Mouse (Mus musculus): ENCODE results near the gene Tppp. TPM values are rescaled to one million over a fixed set of nuclear protein-coding genes. Genes with fewer than 3 reads are reported as not detected.
"Not testable (repeated sequence)": the region's sequence is repeated elsewhere in the genome, so short reads cannot be mapped to it uniquely, and the experiment has no call there.

Gene Tppp
- polyA plus RNA-seq, 1 experiment from 2014 or later: 0.40 TPM

DNA sequence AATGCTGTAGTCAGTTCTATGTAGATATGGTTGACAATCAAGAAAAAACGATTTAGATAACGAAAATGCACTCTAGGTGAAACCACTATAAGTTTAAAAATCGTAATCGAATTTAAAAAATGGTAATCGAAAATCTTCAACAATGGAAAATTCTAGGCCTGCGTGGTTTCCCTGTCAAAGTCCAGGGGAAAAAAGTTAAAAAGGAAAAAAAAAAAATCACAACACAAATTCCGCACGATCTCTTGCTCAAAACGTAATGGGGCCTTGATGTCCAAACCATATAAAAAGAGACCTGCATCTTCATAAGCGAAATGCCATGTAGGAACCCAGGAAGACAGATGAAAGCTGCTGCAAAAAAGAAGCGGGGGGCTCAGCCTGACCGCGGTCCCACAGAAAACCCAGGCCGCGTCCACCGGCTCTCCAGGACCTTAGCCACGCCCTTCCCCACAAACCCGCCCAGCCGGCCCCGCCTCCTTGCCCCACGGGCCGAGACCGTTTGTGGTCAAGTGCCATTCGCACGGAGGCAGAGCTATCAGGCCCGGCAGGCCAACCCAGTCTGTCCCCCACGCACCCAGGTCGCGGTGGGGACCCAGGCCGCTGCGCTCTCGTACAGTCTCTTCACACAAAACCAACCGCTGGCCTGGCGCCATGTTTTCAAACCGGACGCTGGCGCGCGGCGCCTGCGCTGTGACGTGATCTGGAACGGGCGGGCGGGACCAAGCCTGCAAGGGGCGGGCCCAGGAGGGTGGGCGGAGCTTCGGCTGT, 52.6 kb downstream of the Tppp start, which contains the start of gene Cep72:
Gene Cep72, minus strand, starts transcription at position 687 of the 765 bp plus-strand sequence.
- peak within 1 kb of the TSS; percentile 66 for H3K4me2 ChIP-seq
- ATAC-seq (ENCODE audit: insufficient read depth): peak; percentile 89
- 2% methylated on average over 48 of the region's 48 CpGs for WGBS (ENCODE audit: insufficient replicate concordance)

DNA sequence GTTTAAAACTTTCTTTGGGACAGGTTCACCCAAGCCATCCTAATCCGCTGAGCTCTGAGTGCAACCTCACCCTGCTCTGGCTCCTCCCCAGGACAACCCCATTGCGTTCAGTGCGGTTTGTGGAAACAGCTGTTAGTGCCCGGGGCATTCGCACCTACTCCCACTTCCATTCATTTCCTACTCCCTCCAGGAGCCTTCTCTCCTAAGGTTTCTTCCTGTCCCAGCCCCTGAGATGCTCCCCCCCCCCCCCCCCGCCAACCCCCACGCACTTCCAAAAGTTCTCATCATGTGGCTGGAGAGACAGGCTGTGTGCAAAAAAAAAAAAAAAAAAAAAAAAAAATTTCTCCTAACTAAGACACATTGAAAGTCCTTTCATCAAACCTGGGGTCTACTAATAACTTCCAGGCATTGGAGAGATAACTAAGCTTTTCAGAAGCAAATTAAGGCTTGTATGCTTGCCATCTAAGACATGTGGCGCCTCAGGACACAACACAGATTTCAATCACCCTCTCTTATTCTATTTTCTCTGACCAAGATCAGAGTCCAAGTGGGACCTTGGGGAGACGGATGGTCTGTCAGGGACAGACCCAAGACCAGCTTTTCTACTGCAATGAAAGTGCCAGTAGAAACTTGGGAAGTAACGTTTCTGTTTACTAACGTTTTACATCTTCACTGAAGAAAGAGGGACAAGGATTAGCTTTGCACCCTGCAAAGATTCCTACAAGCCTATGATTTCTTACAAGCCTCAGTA, 53.3 kb downstream of the Tppp start:
- peak; percentile 98; the same call in 1 of the 2 replicates for ATAC-seq (ENCODE audit: insufficient read depth)
- Histone ChIP-seq H3K27ac (replicated peaks) (peak overlapping the region; percentile 85), H3K27me3 (no peaks in the 10 kb centered on the region), H3K9ac (peak overlapping the region; percentile 86; the same call in 1 of the 2 replicates), H3K4me1 (replicated peaks) (peaks cover 44% of the 10 kb centered on the region), H3K9me3 (replicated peaks) (no peaks in the 10 kb centered on the region), H3K4me2 (peak overlapping the region; percentile 66), H3K36me3 (replicated peaks) (peaks cover 7% of the 10 kb centered on the region), H3K4me3 (replicated peaks) (peak overlapping the region; percentile 78)
- WGBS (ENCODE audit: insufficient replicate concordance): 27% methylated on average over 11 of the region's 11 CpGs

More for the DNA sequence above, 52.6 kb downstream of the Tppp start, which contains the start of gene Cep72:
- peak within 1 kb of the TSS; percentile 86 for H3K9ac ChIP-seq
- peaks cover 44% of the 10 kb centered on the region for H3K4me1 ChIP-seq (replicated peaks)
- H3K27me3 ChIP-seq: no peaks in the 10 kb centered on the region
- H3K27ac ChIP-seq (replicated peaks): peak within 1 kb of the TSS; percentile 85
- H3K9me3 ChIP-seq (replicated peaks): no peaks in the 10 kb centered on the region
- peaks cover 10% of the 10 kb centered on the region for H3K36me3 ChIP-seq (replicated peaks)
- peak within 1 kb of the TSS; percentile 78 for H3K4me3 ChIP-seq (replicated peaks)

DNA sequence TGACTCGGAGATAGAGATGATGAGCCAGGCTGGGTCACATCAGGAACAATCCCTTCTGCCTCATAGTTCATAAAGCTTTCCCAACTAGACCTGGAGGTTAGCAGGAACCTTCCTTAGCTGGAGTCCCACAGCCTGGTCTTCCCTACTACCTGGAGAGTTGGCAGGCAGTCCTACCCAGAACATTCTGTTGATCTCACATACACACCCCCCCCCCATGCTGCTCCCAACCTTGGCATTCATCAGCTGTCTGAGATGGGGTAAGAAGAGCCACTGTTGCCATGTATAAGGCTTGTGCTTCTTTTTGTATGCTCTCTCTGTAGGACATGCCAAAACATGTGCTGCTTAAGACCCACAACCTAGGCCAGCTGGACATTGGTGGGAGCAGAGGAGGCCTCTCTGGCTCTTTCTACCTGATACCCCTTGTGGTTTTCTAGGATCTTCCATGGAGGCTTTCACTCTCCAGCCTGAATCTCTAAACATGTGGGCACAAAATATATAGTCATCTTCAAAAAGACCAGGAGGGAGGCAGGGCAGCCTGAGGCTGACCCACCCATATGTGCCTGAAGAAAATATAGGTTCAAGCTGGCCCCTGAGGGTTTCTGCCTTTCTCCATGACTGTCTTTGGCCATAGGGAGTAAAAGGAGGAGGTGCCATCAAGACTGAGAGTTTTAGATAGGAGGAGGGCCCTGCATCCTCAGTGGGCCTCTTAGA, 54.3 kb downstream of the Tppp start:
- Histone ChIP-seq H3K4me3 (replicated peaks) (no peak overlapping the region), H3K9ac (no peak overlapping the region), H3K9me3 (replicated peaks) (no peaks in the 10 kb centered on the region), H3K4me1 (replicated peaks) (peaks cover 44% of the 10 kb centered on the region), H3K27me3 (no peaks in the 10 kb centered on the region), H3K36me3 (replicated peaks) (no peaks in the 10 kb centered on the region), H3K27ac (replicated peaks) (no peak overlapping the region), H3K4me2 (no peak overlapping the region)
- WGBS (ENCODE audit: insufficient replicate concordance): 68% methylated on average over 1 of the region's 1 CpGs
- ATAC-seq (ENCODE audit: insufficient read depth): no peak

DNA sequence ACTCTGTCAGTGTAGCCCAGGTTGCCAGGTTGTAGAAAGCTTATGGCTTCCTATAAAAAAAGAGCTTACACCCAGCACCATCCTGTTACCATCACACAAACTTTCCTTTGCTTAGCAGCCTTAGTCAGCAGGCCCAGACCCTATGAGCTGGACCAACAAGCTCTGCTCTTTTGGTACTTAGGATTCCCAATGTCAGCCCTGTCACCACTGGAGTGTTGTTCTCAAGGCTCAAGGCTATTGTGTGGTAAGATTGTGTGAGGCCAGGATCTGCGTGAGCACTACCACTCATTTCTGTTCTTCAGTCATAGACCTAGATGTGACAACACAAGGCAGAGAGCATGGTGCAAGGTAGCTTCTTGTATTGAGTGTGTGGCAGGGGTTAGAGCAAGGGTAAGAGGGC, 57.4 kb downstream of the Tppp start:
- no peak overlapping the region for H3K4me3 ChIP-seq (replicated peaks)
- peaks cover 47% of the 10 kb centered on the region for H3K4me1 ChIP-seq (replicated peaks)
- no peaks in the 10 kb centered on the region for H3K27me3 ChIP-seq
- no peak overlapping the region for H3K4me2 ChIP-seq
- H3K9me3 ChIP-seq (replicated peaks): no peaks in the 10 kb centered on the region
- H3K36me3 ChIP-seq (replicated peaks): no peaks in the 10 kb centered on the region
- H3K27ac ChIP-seq (replicated peaks): peak overlapping the region; percentile 6; the same call in 1 of the 2 replicates
- 88% methylated on average over 1 of the region's 1 CpGs for WGBS (ENCODE audit: insufficient replicate concordance)
- no peak overlapping the region for H3K9ac ChIP-seq
- no peak for ATAC-seq (ENCODE audit: insufficient read depth)

DNA sequence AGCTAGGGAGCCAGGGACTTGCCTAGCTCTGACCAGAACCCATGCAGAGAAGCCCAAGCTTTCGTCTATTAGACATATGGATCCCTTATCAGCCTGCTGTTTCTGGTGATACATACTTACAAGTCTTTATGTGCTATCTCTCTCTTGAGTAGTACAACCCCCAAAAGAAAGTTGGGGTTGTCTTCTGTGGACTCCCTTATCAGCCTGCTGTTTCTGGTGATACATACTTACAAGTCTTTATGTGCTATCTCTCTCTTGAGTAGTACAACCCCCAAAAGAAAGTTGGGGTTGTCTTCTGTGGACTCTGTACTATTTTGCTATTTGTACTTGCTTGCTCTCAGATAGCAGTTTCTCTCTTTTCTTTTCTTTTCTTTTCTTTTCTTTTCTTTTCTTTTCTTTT, 62.0 kb downstream of the Tppp start:
- peak; percentile 91 for ATAC-seq (ENCODE audit: insufficient read depth)
- H3K9me3 ChIP-seq (replicated peaks); H3K4me3 ChIP-seq (replicated peaks); H3K9ac ChIP-seq; H3K36me3 ChIP-seq (replicated peaks): not testable (repeated sequence)
- H3K27me3 ChIP-seq: peaks cover 16% of the 10 kb centered on the region; the same call in 1 of the 2 replicates
- peak overlapping the region; percentile 69 for H3K27ac ChIP-seq (replicated peaks)
- WGBS (ENCODE audit: insufficient replicate concordance): 6% methylated on average over 1 of the region's 1 CpGs
- H3K4me2 ChIP-seq: 0 out of 2 replicates have a peak overlapping the region, but pooled peaks have one; percentile 18
- peaks cover 27% of the 10 kb centered on the region for H3K4me1 ChIP-seq (replicated peaks)

DNA sequence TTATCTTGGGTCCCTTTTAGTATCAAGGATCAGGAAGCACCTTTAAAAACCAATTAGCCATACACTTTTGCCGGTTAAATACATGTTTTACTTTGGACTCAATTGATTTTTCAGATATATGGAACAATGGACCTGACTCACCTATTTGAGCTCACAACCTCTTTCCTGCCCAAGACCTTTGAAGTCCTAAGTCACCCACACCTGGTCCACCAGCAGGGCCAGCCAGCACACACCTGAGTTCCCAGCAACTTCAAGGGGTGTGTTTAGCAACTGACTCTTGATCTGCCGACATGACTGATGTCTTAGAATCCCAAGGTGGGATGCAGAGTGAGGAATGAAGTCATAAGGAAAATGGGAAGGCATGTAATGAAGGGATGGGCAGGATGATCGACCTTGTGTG, 62.5 kb downstream of the Tppp start:
- Histone ChIP-seq H3K9ac (no peak overlapping the region), H3K4me3 (replicated peaks) (no peak overlapping the region), H3K36me3 (replicated peaks) (no peaks in the 10 kb centered on the region), H3K4me1 (replicated peaks) (peaks cover 22% of the 10 kb centered on the region), H3K27me3 (peaks cover 18% of the 10 kb centered on the region; the same call in 1 of the 2 replicates), H3K9me3 (replicated peaks) (no peaks in the 10 kb centered on the region), H3K27ac (replicated peaks) (peak overlapping the region; percentile 48; the same call in 1 of the 2 replicates), H3K4me2 (peak overlapping the region; percentile 42)
- no peak for ATAC-seq (ENCODE audit: insufficient read depth)
- WGBS (ENCODE audit: insufficient replicate concordance): 55% methylated on average over 3 of the region's 3 CpGs

DNA sequence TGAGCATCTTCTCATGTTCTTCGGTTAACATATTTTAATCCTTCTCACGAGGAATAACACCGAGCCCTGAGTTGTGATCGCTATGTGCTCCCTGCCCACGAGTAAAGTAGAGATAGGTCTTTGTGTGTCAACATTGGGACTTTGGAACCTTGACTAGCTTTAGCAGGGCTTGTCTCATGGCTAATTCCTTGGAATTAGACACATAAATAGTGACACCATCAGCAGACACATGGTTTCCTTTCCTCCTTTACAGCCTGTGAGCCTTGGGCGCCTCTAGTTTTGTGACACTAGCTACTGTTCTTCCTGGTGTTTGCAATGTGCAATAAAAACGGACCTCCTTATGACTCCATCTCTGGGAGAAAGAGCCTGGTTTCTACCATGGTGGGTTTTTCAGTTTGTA, 64.2 kb downstream of the Tppp start:
- H3K27ac ChIP-seq (replicated peaks): no peak overlapping the region
- 71% methylated on average over 7 of the region's 7 CpGs for WGBS (ENCODE audit: insufficient replicate concordance)
- no peak overlapping the region for H3K9ac ChIP-seq
- no peak for ATAC-seq (ENCODE audit: insufficient read depth)
- H3K36me3 ChIP-seq (replicated peaks): no peaks in the 10 kb centered on the region
- no peak overlapping the region for H3K4me2 ChIP-seq
- peaks cover 20% of the 10 kb centered on the region for H3K4me1 ChIP-seq (replicated peaks)
- H3K27me3 ChIP-seq: peaks cover 32% of the 10 kb centered on the region
- no peaks in the 10 kb centered on the region for H3K9me3 ChIP-seq (replicated peaks)
- no peak overlapping the region for H3K4me3 ChIP-seq (replicated peaks)

Other genes starting within 250 kb of the Tppp start
- gene Nkd2, start 161.8 kb upstream of the Tppp start, polyA plus RNA-seq (2015; fragmentation: Nextera tagmentation; extraction: Ambion mirVana): 0.12 and 0.20 TPM in 2 replicates
- 16.0 and 17.6 TPM in 2 replicates for gene Trip13, start 71.6 kb upstream of the Tppp start, polyA plus RNA-seq (2015; fragmentation: Nextera tagmentation; extraction: Ambion mirVana)
- gene Brd9, start 71.6 kb upstream of the Tppp start, polyA plus RNA-seq (2015; fragmentation: Nextera tagmentation; extraction: Ambion mirVana): 12.3 and 12.4 TPM in 2 replicates
- gene Zdhhc11, start 45.6 kb upstream of the Tppp start, polyA plus RNA-seq (2015; fragmentation: Nextera tagmentation; extraction: Ambion mirVana): not detected in 2 replicates
- gene Cep72, start 52.9 kb downstream of the Tppp start, polyA plus RNA-seq (2015; fragmentation: Nextera tagmentation; extraction: Ambion mirVana): 6.8 and 7.2 TPM in 2 replicates
- not detected in 2 replicates for gene Slc9a3, start 112.0 kb downstream of the Tppp start, polyA plus RNA-seq (2015; fragmentation: Nextera tagmentation; extraction: Ambion mirVana)
- 23.7 and 24.0 TPM in 2 replicates for gene Exoc3, start 199.3 kb downstream of the Tppp start, polyA plus RNA-seq (2015; fragmentation: Nextera tagmentation; extraction: Ambion mirVana)